Mouse (Mus musculus) urinary bladder, postnatal 4 days (tissue): Measurements from ENCODE around the gene Tbca.

ENCODE experiments used
- DNase-seq, 2 experiments: peaks; one replicate each; pipeline ENCODE4 v3.0.0; 2021 to 2022; ENCODE audit warnings: low spot score in 2 of 2

Tbca gene

GRCm38 (mm10) chr13:94788771-94789649 is at the start of gene Tbca:
Gene Tbca (plus strand): TSS chr13:94788910.
- peak; percentile 83 to 89 for DNase-seq

GRCm38 (mm10) chr13:94745176-94745575 is 43.5 kb upstream of the Tbca start:
- no peak for DNase-seq

- no peak for DNase-seq
These were observed 22.9 kb upstream of the Tbca start for GRCm38 (mm10) chr13:94765852-94766251.

DNA sequence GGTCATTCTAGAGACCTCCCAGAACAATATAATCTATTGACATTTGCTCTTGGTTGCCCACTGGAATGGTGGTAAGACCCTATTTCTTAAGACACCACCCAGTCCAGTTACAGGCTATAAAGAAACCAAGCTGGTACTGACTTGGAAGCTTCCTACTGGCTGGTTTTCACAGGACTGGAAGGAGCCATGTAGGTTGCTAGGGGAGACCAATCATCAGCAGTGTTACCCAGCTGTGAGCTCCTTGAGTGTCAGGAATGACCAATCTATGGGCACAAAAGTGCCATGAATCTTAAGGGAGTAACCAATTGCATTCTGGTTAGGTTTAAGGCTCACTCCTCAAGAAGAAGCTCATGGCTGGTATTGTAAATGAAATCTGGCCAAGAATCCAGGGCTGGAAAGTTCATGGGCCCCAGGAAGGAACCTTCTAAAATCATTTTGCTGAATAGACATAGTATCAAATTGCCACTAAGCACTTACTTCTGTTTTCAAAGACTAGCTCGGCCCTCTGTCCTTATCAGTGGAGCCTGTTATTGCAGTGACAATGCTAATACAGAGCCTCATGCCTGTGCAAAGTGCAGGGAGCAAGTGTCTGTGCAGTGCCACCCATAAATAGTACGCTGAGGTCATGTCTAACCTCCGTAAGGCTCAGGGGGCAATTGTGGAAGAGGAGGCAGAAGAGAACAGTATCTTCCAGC is 20.1 kb upstream of the Tbca start:
- no peak for DNase-seq

DNA sequence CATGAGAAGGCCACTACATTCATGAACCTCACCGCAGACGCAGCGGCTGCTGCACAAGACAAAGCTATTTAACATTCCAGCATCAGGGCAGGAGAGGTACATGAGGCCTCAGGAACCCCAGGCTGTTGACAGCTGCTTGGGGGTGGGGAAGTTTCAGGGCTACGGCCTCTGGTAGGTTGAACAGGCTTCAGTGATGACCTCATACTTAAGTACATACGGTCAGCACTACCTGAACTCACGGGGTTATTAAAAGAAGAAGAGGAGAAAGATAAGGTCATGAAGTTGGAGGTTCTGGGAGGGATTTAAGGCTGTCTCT is 19.6 kb upstream of the Tbca start:
- DNase-seq = no peak

- DNase-seq = no peak
These were observed 1.8 kb upstream of the Tbca start for GRCm38 (mm10) chr13:94786866-94787265.

DNA sequence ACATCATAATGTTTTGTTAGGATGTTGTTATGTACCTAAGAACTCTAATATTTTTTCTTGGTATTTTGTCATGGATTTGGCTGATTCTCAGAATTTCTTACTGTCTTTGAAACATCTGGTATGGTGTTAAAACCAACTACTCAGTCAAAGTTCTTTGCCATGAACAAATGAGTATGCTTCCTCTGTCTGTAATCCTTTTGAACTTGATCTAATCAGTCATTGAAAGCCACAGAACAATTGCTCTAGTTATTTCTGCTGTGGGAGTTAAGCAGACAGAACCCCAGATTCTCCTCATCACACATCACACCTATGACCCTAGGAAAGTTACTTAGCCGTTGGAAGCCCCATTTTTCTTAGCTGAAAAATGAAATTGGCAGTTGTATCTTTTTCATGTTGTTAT is 6.0 kb downstream of the Tbca start:
- no peak for DNase-seq

- DNase-seq = no peak
These were observed 14.9 kb downstream of the Tbca start for GRCm38 (mm10) chr13:94803480-94804057.

DNA sequence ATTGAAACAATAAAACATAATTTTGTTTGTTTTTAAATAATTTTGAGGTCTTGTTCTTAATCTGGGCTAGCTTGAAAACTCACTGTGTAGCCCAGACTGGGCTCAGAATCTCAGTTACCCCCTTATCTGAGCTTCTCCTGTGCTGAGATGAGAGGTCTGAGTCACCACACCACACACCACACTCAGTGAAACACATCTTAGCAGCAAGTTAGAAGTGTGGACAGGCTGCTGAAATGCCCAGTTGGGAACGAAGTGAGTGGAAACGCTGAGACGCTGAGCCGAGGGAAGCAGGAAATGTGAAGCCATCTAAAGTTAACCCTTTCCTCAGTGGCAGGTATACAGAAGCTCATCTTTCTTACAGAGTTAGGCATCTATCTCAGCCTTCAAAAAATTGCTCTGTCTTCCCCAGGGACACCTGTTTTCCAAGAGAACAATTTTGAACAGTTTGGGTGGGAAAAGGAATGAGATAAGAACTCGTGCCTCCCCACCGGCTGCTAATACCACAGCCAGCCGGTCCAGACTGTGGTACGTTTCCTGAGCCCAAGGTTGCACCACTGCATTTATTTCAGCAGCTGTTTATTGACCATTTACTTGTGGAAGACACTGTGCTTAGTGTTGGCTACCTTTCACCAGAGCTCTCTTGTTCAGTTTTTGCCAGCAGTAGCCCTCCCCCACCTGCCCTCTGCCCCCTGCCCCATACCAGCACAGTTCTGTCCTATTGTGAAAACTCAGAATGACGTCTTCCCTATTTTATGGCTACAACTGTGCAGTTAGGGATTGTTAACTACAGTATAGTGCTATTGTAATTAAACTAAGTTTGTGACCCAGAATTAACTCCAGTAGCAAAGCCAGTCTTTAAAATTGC is 17.8 kb downstream of the Tbca start:
- DNase-seq = no peak

GRCm38 (mm10) chr13:94808596-94808995 is 19.9 kb downstream of the Tbca start:
- no peak for DNase-seq

GRCm38 (mm10) chr13:94809724-94810123 is 21.0 kb downstream of the Tbca start:
- DNase-seq = no peak

DNA sequence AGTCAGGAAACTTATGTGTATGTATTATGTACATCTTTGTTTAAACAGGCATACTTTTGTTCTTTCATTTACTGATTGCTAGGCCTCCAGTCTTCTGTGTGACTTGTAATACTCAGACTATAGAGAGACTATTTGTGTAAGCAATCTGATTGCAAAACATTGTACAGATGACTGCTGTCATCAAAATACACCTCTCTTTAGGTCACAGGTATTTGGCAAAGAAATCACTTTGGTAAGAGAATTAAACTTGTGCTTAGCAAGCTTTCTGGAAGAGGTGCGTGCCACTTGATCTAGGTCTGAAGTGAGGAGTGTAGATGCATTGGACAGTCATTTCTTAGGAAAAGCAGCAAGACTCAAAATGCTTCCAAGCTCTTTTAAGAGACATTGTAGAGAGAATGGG is 22.7 kb downstream of the Tbca start:
- no peak for DNase-seq

- no peak for DNase-seq
These were observed 25.1 kb downstream of the Tbca start for GRCm38 (mm10) chr13:94813770-94814169.

DNA sequence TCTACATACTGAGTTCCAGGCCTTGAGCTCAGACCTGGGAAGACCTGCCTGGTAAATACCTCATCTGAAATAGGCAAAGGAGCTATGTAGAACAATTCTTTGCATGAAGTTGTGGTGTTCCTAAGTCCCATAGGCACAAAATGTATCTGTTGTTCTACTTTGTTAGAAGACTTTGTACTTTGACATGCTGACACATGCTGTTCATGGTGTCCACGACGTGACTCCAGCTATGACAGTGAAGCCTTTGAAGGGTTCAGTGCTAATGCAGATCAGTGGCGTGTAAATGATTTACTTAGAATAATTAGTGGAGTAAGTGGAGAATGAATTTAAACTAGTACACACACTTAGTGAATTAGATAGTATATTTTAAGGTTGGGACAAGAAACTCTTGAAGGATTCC is 31.8 kb downstream of the Tbca start:
- DNase-seq = no peak

- no peak for DNase-seq
These were observed 32.2 kb downstream of the Tbca start for GRCm38 (mm10) chr13:94820956-94821355.

DNA sequence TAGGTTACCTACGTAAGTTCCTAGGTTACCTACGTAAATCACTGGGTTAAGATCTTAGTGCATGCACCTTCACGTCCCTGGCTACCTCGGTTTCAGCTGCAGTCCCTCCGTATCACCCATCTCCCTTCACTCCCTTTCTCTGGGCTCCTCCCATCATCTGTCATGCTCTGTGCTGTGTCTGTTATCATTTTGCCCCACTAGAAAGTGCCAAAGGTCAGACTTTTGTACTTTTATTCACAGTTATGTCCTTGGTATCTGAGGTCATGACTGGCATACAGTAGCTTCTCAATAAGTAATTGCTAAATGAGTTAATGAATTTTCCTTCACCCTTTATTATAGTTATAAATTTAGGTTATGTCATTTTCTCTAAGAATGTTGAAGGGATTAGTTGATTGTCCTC is 37.7 kb downstream of the Tbca start:
- DNase-seq = no peak

GRCm38 (mm10) chr13:94826986-94827385 is 38.3 kb downstream of the Tbca start:
- DNase-seq = no peak

GRCm38 (mm10) chr13:94827847-94828246 is 39.1 kb downstream of the Tbca start:
- DNase-seq = no peak

GRCm38 (mm10) chr13:94838047-94838720 is 49.5 kb downstream of the Tbca start:
- DNase-seq = no peak

- DNase-seq = no peak
These were observed 50.1 kb downstream of the Tbca start for GRCm38 (mm10) chr13:94838756-94839337.

DNA sequence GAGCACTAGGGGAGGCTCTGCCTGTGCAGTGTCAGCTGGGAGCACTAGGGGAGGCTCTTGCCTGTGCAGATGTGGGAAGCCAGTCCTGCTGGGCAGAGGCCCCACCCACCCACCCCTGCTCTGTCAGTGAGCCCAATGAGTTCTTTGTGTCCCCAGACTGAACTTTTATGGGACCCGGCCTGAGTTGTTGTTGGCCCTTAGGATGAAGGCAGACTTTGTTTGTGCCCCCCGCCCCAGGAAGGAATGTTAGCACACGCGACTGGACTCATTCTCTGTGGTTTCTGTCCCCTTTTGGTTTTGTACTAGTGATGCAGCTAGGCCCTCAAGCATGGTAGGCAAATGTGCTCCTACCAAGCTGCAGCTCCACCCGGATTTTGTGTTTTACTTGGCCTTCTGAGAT is 54.5 kb downstream of the Tbca start:
- DNase-seq = no peak
